Mouse (Mus musculus) duodenum, adult 2 months (tissue): ENCODE results near the gene Ptpre. TPM values are rescaled to one million over a fixed set of nuclear protein-coding genes. Genes with fewer than 3 reads are reported as not detected.

Experiments used
- polyA plus RNA-seq: library from polyadenylated mRNA; depleted of rRNA; stranded (reverse); fragments of >200 nt; gene quantifications from 2 replicates; pipeline ENCODE4 v1.2.3, GENCODE M21; 2012; ENCODE audit warnings: low replicate concordance; rRNA removed

Ptpre gene
- 3.6 and 7.6 TPM in 2 replicates for polyA plus RNA-seq

DNA sequence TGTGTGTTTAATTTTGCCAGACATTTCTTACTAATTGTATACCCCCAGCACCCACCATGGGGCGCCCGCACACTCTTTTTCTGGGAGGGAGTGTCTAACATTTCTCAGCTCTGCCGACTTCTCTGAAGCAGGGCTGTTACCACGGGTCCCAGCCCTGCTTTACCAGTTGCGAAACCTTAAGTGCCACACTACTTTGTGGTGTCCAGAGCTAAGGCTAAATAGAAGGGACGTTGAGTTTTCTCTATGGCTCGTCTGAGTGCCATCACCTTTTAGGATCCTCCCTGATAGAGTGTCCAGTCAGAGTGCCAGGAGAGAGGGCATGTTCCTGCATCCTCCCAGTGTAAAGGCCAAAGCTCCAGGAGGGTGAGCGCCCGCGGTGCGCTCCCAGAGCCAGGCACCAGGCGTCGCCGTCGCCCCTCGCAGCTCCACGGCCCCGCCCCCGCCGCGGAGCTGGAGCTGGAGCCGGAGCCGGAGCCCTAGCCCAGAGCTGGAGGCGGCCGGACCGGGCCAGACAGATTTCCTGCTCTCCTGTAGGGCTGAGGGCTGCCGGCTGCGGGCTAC lies at the start of gene Ptpre:
Ptpre (plus strand) TSS at position 141 of the 561 bp plus-strand sequence.

DNA sequence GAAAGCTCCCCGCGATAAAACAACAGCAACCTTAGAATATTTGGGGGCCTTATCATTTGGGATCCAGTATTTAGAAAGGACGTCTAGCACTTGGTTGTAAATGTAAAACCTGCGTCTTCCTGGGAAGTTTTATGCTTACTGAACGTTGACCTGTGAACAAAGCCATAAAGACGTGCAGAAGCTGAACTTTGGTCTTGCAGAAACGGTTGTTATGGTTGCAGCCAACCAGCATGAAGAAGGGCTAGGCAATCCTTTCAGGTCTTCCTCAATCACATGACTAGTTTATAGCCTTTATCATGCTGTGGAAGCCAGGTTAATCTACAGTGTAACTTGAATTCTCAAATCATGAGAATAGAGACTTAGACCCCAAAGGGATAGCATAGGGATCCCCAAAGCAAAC lies 8.8 kb upstream of the Ptpre start, which contains the start of gene Clrn3:
Clrn3 (minus strand) TSS at position 140 of the 400 bp plus-strand sequence.

DNA sequence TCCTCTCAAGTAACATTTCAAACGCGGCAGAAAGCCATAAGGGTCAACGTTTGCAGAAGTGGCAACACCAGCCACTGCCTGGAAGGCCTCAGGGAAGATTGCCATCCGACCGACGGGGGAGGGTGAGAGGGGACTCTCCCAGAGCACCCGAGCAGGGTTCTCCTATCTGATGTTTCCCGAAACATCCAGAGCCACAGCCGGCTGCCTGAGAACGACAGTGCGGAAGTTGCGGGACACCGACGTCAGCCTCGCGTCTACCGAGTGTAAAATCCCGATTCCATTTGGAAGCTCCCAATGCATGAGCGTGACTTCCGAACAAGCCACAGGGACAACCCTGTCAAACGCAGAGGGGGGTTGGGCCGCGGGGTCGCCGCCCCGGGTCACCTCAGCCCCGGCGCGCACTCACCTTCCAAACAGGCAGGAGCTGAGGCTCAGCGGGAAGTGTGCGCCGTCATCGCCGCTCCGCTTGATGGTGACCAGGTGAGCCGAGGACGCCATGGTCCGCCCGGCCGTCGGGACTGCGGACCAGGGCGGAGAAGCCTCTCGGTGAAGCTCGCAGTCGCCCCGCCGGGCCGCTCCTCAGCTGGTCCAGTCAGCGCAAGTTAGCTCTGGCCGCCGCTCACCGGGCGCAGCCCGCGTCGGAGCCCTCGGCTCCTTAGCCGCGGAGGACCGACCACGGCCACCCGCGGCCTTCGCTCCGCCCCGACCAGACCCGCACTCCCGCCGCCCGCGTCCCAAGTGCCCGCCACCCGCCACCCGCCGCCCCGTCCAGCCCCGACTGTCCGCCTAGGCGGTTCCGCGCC lies 178.6 kb downstream of the Ptpre start, which contains the start of gene Mki67:
Mki67 (minus strand) TSS at position 720 of the 803 bp plus-strand sequence.

Other genes with a start within 250 kb of the Ptpre start
- not detected in 2 replicates for gene Foxi2, start 127.2 kb upstream of the Ptpre start, polyA plus RNA-seq
- 12.3 and 25.5 TPM in 2 replicates for gene Clrn3, start 8.8 kb upstream of the Ptpre start, polyA plus RNA-seq
- 0.45 and 0.96 TPM in 2 replicates for gene Mki67, start 178.9 kb downstream of the Ptpre start, polyA plus RNA-seq